Mouse (Mus musculus) heart, postnatal 0 days (tissue): ENCODE results near the gene Scfd2.

ENCODE experiments used
- CTCF ChIP-seq: IDR thresholded peaks from 2 replicates; pipeline ENCODE4 v1.5.1; 2016; ENCODE audit warnings: antibody characterized with exemption, control low read depth, low read depth
- EP300 ChIP-seq: IDR thresholded peaks from 2 replicates; pipeline ENCODE4 v1.6.1; 2016; ENCODE audit warnings: antibody characterized with exemption, low read depth

GRCm38 (mm10) chr5:74194841-74195613 lies 336.5 kb downstream of the Scfd2 start, which contains the start of gene Rasl11b:
- TF ChIP-seq CTCF (peak; percentile 40; the same call in 1 of the 2 replicates), EP300 (peak; percentile 40; the same call in 1 of the 2 replicates)
